Mouse (Mus musculus): ENCODE measurements at regions not wholly inside any gene's neighbourhood (a gene's known extent, or its start where the extent isn't known, plus 50 kb on each side); places are given as distances from the start of the nearest gene placed in this dataset.

- TF ChIP-seq CTCF (IDR thresholded peaks at IDR 0.05; ENCODE audit: borderline replicate concordance, extremely low read depth, insufficient read depth, insufficient read length), result no peak
- TF ChIP-seq POLR2A (IDR thresholded peaks at IDR 0.05; ENCODE audit: borderline replicate concordance, extremely low read depth, insufficient read depth, insufficient read length, poor library complexity, severe bottlenecking), result no peak
These were observed 102.0 kb upstream of the Ednra start for GRCm38 (mm10) chr8:77826255-77826654.

Measured in brain, embryonic 14.5 days (tissue).